Comparison of ENCODE assay signal across 8 mouse cellular contexts in the genomic region with DNA sequence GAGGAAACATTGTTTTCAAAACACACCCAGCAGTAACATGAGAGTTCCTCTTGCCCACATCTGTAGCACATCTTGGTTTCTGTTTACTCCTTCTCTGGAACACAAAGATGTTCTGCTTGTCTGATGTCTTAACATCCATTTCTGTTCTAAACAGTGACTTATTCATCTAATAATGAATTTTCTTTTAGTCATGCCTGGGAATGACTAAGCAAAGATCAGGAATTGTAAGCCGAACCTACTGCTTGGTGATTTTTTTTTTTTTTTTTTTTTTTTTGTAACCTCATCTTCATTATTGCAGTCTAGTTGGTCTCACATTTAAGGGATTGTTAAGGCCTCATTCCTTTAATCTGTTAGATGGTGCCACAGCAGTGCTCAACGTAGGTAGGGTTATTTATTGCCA. TPM values are rescaled to one million over a fixed set of nuclear protein-coding genes. Genes with fewer than 3 reads are reported as not detected.
DNase-seq lines count a peak whose midpoint lies in the region; ATAC-seq lines count a peak whose summit lies in the region.

No protein-coding gene starts in this region.

- no peaks in the 10 kb centered on the region for H3K27me3 ChIP-seq in kidney, embryonic 15.5 days
- H3K27me3 ChIP-seq in hindbrain, embryonic 14.5 days (ENCODE audit: control insufficient read depth, insufficient read depth, low read length), result no peaks in the 10 kb centered on the region
- H3K27me3 ChIP-seq in midbrain, embryonic 15.5 days (replicated peaks), result no peaks in the 10 kb centered on the region

- peaks cover 19% of the 10 kb centered on the region for H3K4me1 ChIP-seq in kidney, embryonic 15.5 days
- H3K4me1 ChIP-seq in hindbrain, embryonic 14.5 days (replicated peaks; ENCODE audit: control insufficient read depth, insufficient read depth, low read length), result peaks cover 21% of the 10 kb centered on the region
- H3K4me1 ChIP-seq in midbrain, embryonic 15.5 days, result peaks cover 32% of the 10 kb centered on the region

- ATAC-seq in kidney, embryonic 15.5 days (replicated peaks; ENCODE audit: low FRiP score), result no peak
- ATAC-seq in hindbrain, embryonic 14.5 days (ENCODE audit: low FRiP score), result no peak
- ATAC-seq in midbrain, embryonic 15.5 days (replicated peaks), result 0 out of 2 replicates have a peak, but pooled peaks have one; percentile 1

- H3K36me3 ChIP-seq in kidney, embryonic 15.5 days, result peaks cover 27% of the 10 kb centered on the region
- H3K36me3 ChIP-seq in hindbrain, embryonic 14.5 days (replicated peaks; ENCODE audit: control insufficient read depth, insufficient read depth), result peaks cover 27% of the 10 kb centered on the region
- H3K36me3 ChIP-seq in midbrain, embryonic 15.5 days (replicated peaks), result peaks cover 17% of the 10 kb centered on the region; the same call in 1 of the 2 replicates

- WGBS in kidney, embryonic 15.5 days, result 47% methylated on average over 2 of the region's 2 CpGs
- 71% methylated on average over 2 of the region's 2 CpGs for WGBS in hindbrain, embryonic 14.5 days
- WGBS in midbrain, embryonic 15.5 days, result 71% methylated on average over 2 of the region's 2 CpGs

- intact Hi-C loops in gastrocnemius, postnatal 36 days (cut with DNase I), result no loop called here
- intact Hi-C loops in gastrocnemius, postnatal 14 days (cut with DNase I; ENCODE audit: low total_unique reads), result no loop called here

- peak overlapping the region; percentile 68; the same call in 1 of the 2 replicates for H3K4me2 ChIP-seq in kidney, embryonic 15.5 days
- peak overlapping the region; percentile 66 for H3K4me2 ChIP-seq in hindbrain, embryonic 14.5 days (replicated peaks)
- H3K4me2 ChIP-seq in midbrain, embryonic 15.5 days, result peak overlapping the region; percentile 54

- H3K4me3 ChIP-seq in kidney, embryonic 15.5 days (replicated peaks), result peak overlapping the region; percentile 78; the same call in 1 of the 2 replicates
- no peak overlapping the region for H3K4me3 ChIP-seq in hindbrain, embryonic 14.5 days (replicated peaks; ENCODE audit: low read length)
- peak overlapping the region; percentile 77; the same call in 1 of the 2 replicates for H3K4me3 ChIP-seq in midbrain, embryonic 15.5 days

- no peak overlapping the region for H3K9ac ChIP-seq in kidney, embryonic 15.5 days
- peak overlapping the region; percentile 58 for H3K9ac ChIP-seq in hindbrain, embryonic 14.5 days
- H3K9ac ChIP-seq in midbrain, embryonic 15.5 days, result peak overlapping the region; percentile 6; the same call in 1 of the 2 replicates

- H3K27ac ChIP-seq in kidney, embryonic 15.5 days, result peak overlapping the region; percentile 84
- H3K27ac ChIP-seq in hindbrain, embryonic 14.5 days, result peak overlapping the region; percentile 95
- peak overlapping the region; percentile 95 for H3K27ac ChIP-seq in midbrain, embryonic 15.5 days

- no peak for DNase-seq in kidney, postnatal 25 days
- DNase-seq in adipocyte (ENCODE audit: low spot score), result peak; percentile 20
- DNase-seq in hindbrain, embryonic 14.5 days (ENCODE audit: low spot score), result no peak
- DNase-seq in embryo, embryonic 9.5 days (ENCODE audit: extremely low spot score), result no peak
- no peak for DNase-seq in gastrocnemius, postnatal 36 days
- no peak for DNase-seq in gastrocnemius, postnatal 14 days

- no peaks in the 10 kb centered on the region for H3K9me3 ChIP-seq in kidney, embryonic 15.5 days (replicated peaks)
- no peaks in the 10 kb centered on the region for H3K9me3 ChIP-seq in hindbrain, embryonic 14.5 days (ENCODE audit: control insufficient read depth, low read length)
- no peaks in the 10 kb centered on the region for H3K9me3 ChIP-seq in midbrain, embryonic 15.5 days

RNA-seq across cellular contexts. Expression of gene Zwint, which starts 0.8 kb away (rescaled TPM):
- 230 and 249 TPM in 2 replicates for polyA plus RNA-seq in kidney, embryonic 15.5 days (2015; fragmentation: Nextera tagmentation; extraction: Ambion mirVana)
- polyA plus RNA-seq in hindbrain, embryonic 14.5 days (2014; fragmentation: Nextera tagmentation; extraction: Ambion mirVana), result 811 and 934 TPM in 2 replicates
- polyA plus RNA-seq in midbrain, embryonic 15.5 days (2015; fragmentation: Nextera tagmentation; extraction: Ambion mirVana), result 836 and 838 TPM in 2 replicates
- 10 to 100 TPM; 27.2 to 29.7 TPM for total RNA-seq in gastrocnemius, postnatal 36 days (2021)
- total RNA-seq in gastrocnemius, postnatal 14 days (2021), result 10 to 100 TPM; 30.1 to 32.7 TPM
